Mouse (Mus musculus): Measurements from ENCODE around the gene E330009J07Rik.

E330009J07Rik gene

GRCm38 (mm10) chr6:40436047-40436483, at the start of gene E330009J07Rik:
TSS of gene E330009J07Rik (minus strand) at chr6:40436135.
- peak; percentile 69 for DNase-seq (ENCODE audit: low spot score)

- DNase-seq (ENCODE audit: low spot score), result no peak
Observed at GRCm38 (mm10) chr6:40482318-40482717, 46.4 kb upstream of the E330009J07Rik start.

GRCm38 (mm10) chr6:40479705-40480104, 43.8 kb upstream of the E330009J07Rik start:
- DNase-seq (ENCODE audit: low spot score), result no peak

GRCm38 (mm10) chr6:40476132-40476531, 40.2 kb upstream of the E330009J07Rik start:
- DNase-seq (ENCODE audit: low spot score), result no peak

GRCm38 (mm10) chr6:40471720-40472010, 35.7 kb upstream of the E330009J07Rik start:
- DNase-seq (ENCODE audit: low spot score), result no peak

GRCm38 (mm10) chr6:40470916-40471719, 35.2 kb upstream of the E330009J07Rik start, which contains the start of gene Ssbp1:
TSS of gene Ssbp1 (plus strand) at chr6:40471352.
- DNase-seq (ENCODE audit: low spot score), result peak; percentile 67

- DNase-seq (ENCODE audit: low spot score), result no peak
Observed at GRCm38 (mm10) chr6:40465710-40466109, 29.8 kb upstream of the E330009J07Rik start.

GRCm38 (mm10) chr6:40454436-40455041, 18.6 kb upstream of the E330009J07Rik start:
- no peak for DNase-seq (ENCODE audit: low spot score)

GRCm38 (mm10) chr6:40448626-40449025, 12.7 kb upstream of the E330009J07Rik start:
- DNase-seq (ENCODE audit: low spot score), result no peak

- DNase-seq (ENCODE audit: low spot score), result no peak
Observed at GRCm38 (mm10) chr6:40443281-40443928, 7.5 kb upstream of the E330009J07Rik start.

GRCm38 (mm10) chr6:40441755-40442154, 5.8 kb upstream of the E330009J07Rik start:
- no peak for DNase-seq (ENCODE audit: low spot score)

GRCm38 (mm10) chr6:40441276-40441675, 5.3 kb upstream of the E330009J07Rik start:
- no peak for DNase-seq (ENCODE audit: low spot score)

GRCm38 (mm10) chr6:40439731-40440130, 3.8 kb upstream of the E330009J07Rik start:
- DNase-seq (ENCODE audit: low spot score), result no peak

GRCm38 (mm10) chr6:40438936-40439335, 3.0 kb upstream of the E330009J07Rik start, which contains the start of gene Wee2:
TSS of gene Wee2 (plus strand) at chr6:40439088.
- DNase-seq (ENCODE audit: low spot score), result no peak

- DNase-seq (ENCODE audit: low spot score), result peak; percentile 10
Observed at GRCm38 (mm10) chr6:40435151-40436046, 536 bp downstream of the E330009J07Rik start.

GRCm38 (mm10) chr6:40434697-40435096, 1.2 kb downstream of the E330009J07Rik start:
- no peak for DNase-seq (ENCODE audit: low spot score)

GRCm38 (mm10) chr6:40432346-40433275, 3.3 kb downstream of the E330009J07Rik start:
- DNase-seq (ENCODE audit: low spot score), result no peak

- DNase-seq (ENCODE audit: low spot score), result no peak
Observed at GRCm38 (mm10) chr6:40431812-40432211, 4.1 kb downstream of the E330009J07Rik start.

GRCm38 (mm10) chr6:40431356-40431755, 4.6 kb downstream of the E330009J07Rik start:
- no peak for DNase-seq (ENCODE audit: low spot score)

- DNase-seq (ENCODE audit: low spot score), result no peak
Observed at GRCm38 (mm10) chr6:40430878-40431277, 5.1 kb downstream of the E330009J07Rik start.

- DNase-seq (ENCODE audit: low spot score), result no peak
Observed at GRCm38 (mm10) chr6:40430251-40430650, 5.7 kb downstream of the E330009J07Rik start.
